Mouse (Mus musculus) heart, adult 2 months (tissue): Measurements from ENCODE around the gene Ston1. TPM values are rescaled to one million over a fixed set of nuclear protein-coding genes. Genes with fewer than 3 reads are reported as not detected.
A peak's percentile ranks its signal among the peaks of the same experiment; 100 is the strongest.

Experiments
- DNase-seq, 2 experiments: peaks; one replicate each; pipeline ENCODE4 v3.0.0; 2021
- H3K27ac ChIP-seq: fragments of 200-600 bp; 2 replicates; pipeline ENCODE4 v1.8.1; 2022
- H3K27me3 ChIP-seq: fragments of 200-500 bp; 2 replicates; pipeline ENCODE4 v1.6.1; 2012; ENCODE audit warnings: mild to moderate bottlenecking, low read length, inconsistent platforms, mixed read lengths; ENCODE audit not compliant: control insufficient read depth, insufficient read depth
- H3K36me3 ChIP-seq: fragments of 200-500 bp; 2 replicates; pipeline ENCODE4 v1.6.1; 2012; ENCODE audit warnings: low read length, inconsistent platforms; ENCODE audit not compliant: control insufficient read depth, insufficient read depth
- H3K4me1 ChIP-seq: fragments of 200-500 bp; 2 replicates; pipeline ENCODE4 v1.6.1; 2011; ENCODE audit warnings: low read length; ENCODE audit not compliant: control insufficient read depth, insufficient read depth
- H3K4me3 ChIP-seq: fragments of 200-600 bp; 2 replicates; pipeline ENCODE4 v1.8.1; 2022
- H3K79me2 ChIP-seq: fragments of 200-500 bp; replicated peaks from 2 replicates; pipeline ENCODE4 v1.6.1; 2012; ENCODE audit warnings: mild to moderate bottlenecking, inconsistent platforms, low read length, moderate library complexity, mixed read lengths; ENCODE audit not compliant: control insufficient read depth, insufficient read depth
- H3K9ac ChIP-seq: fragments of 200-500 bp; 2 replicates; pipeline ENCODE4 v1.6.1; 2012; ENCODE audit warnings: low read depth, mild to moderate bottlenecking, control low read depth, inconsistent platforms, low read length, mixed read lengths
- CTCF ChIP-seq: fragments of 200-600 bp; IDR thresholded peaks from 2 replicates; pipeline ENCODE4 v1.8.1; 2022; ENCODE audit warnings: antibody characterized with exemption, mild to moderate bottlenecking, moderate library complexity
- EP300 ChIP-seq: fragments of 200-500 bp; IDR thresholded peaks from 2 replicates; pipeline ENCODE4 v1.6.1; 2011; ENCODE audit warnings: low read depth, low read length, control low read depth; ENCODE audit not compliant: insufficient read depth
- POLR2A ChIP-seq: fragments of 200-500 bp; IDR thresholded peaks from 2 replicates; pipeline ENCODE4 v1.6.1; 2011; ENCODE audit warnings: mild to moderate bottlenecking, low read depth, low read length, control low read depth; ENCODE audit not compliant: insufficient read depth
- WGBS: fragments of 180-500 bp; shearing (Covaris S2); methylation state at CpG from one replicate; pipeline ENCODE4 v1.1.7; 2018; 5-methylcytosine and 5-hydroxymethylcytosine counted together
- intact Hi-C: fragments of 180-260 bp; cut with DNase I; formaldehyde crosslinking; loops from one replicate; pipeline ENCODE4 v1.15.1; 2025
- polyA plus RNA-seq: library from polyadenylated mRNA; depleted of rRNA; stranded (reverse); fragments of >200 nt; gene quantifications from 2 replicates; pipeline ENCODE4 v1.2.3, GENCODE M21; 2012
- total RNA-seq, 2 experiments: library from RNA; stranded (reverse); gene quantifications; 2 replicates each; pipeline ENCODE4 v1.2.3; 2021

Ston1 gene
- total and polyA plus RNA-seq, 3 experiments = 9.4 to 21.8 (median 18.9) TPM

GRCm38 (mm10) chr17:88613721-88614120, 16.2 kb downstream of the Ston1 start:
- no peak for DNase-seq
- peaks cover 2% of the 10 kb centered on the region for H3K36me3 ChIP-seq
- TF ChIP-seq CTCF (no peak), POLR2A (no peak), EP300 (no peak)
- H3K4me1 ChIP-seq = peaks cover 8% of the 10 kb centered on the region
- WGBS = 88% methylated on average over 3 of the region's 3 CpGs
- peaks cover 2% of the 10 kb centered on the region; the same call in 1 of the 2 replicates for H3K79me2 ChIP-seq
- intact Hi-C loops = no loop called here
- no peak overlapping the region for H3K4me3 ChIP-seq
- H3K27me3 ChIP-seq = no peaks in the 10 kb centered on the region
- no peak overlapping the region for H3K27ac ChIP-seq
- H3K9ac ChIP-seq = no peak overlapping the region

DNA sequence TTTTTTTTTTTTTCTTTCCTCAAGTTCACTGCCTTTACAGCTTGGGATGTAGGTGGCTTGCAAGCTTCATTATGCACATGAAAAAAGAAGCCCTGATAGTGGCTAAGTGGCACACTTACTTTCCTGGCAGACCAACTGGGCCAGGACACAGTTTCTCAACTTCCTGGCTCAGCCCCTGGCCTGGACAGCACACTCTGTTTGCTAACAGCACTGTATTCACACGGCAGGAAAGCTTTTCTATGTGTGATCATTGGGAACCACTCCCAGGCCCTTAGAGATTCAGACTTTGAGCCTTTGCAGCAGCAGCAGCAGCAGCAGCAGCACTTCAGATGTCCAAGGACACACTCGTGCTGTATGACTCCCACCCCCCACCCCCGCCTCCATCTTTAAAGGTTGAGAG, 16.8 kb downstream of the Ston1 start:
- Histone ChIP-seq H3K4me1 (peaks cover 8% of the 10 kb centered on the region), H3K79me2 (peaks cover 2% of the 10 kb centered on the region; the same call in 1 of the 2 replicates), H3K27me3 (no peaks in the 10 kb centered on the region), H3K9ac (no peak overlapping the region), H3K27ac (no peak overlapping the region), H3K36me3 (peaks cover 2% of the 10 kb centered on the region), H3K4me3 (no peak overlapping the region)
- TF ChIP-seq EP300 = peak; percentile 77; the same call in 1 of the 2 replicates
- no peak for TF ChIP-seq POLR2A
- TF ChIP-seq CTCF = no peak
- intact Hi-C loops = no loop called here
- peak in 1 of 2 experiments; percentile 56 for DNase-seq
- 19% methylated on average over 3 of the region's 3 CpGs for WGBS

DNA sequence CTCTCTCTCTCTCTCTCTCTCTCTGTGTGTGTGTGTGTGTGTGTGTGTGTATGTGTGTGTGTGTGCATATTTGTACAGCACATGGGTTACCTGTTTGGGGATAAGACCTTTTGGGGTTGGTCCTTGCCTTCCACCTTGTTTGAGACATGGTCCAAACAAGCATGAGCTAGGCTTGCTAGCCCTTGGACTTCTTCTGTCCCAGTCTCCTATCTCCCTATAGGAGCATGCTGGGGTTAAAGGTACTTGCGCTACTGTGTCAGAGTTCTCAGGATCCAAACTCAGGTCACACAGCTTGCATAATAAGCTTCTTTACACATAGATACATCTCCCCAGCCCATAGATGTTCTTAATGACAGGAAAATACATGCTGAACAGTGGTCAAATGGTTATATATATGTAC, 17.2 kb downstream of the Ston1 start:
- Histone ChIP-seq H3K4me3 (no peak overlapping the region), H3K27me3 (no peaks in the 10 kb centered on the region), H3K36me3 (peaks cover 2% of the 10 kb centered on the region), H3K9ac (no peak overlapping the region), H3K4me1 (peaks cover 8% of the 10 kb centered on the region), H3K27ac (no peak overlapping the region), H3K79me2 (peaks cover 2% of the 10 kb centered on the region; the same call in 1 of the 2 replicates)
- no peak for DNase-seq
- TF ChIP-seq EP300 = no peak
- TF ChIP-seq CTCF = no peak
- TF ChIP-seq POLR2A = no peak
- intact Hi-C loops = no loop called here
- WGBS = 97% methylated on average over 1 of the region's 1 CpGs

GRCm38 (mm10) chr17:88615492-88616155, 18.1 kb downstream of the Ston1 start:
- Histone ChIP-seq H3K79me2 (peaks cover 2% of the 10 kb centered on the region; the same call in 1 of the 2 replicates), H3K27ac (no peak overlapping the region), H3K36me3 (peaks cover 2% of the 10 kb centered on the region), H3K27me3 (no peaks in the 10 kb centered on the region), H3K4me1 (peaks cover 7% of the 10 kb centered on the region), H3K4me3 (no peak overlapping the region), H3K9ac (no peak overlapping the region)
- TF ChIP-seq CTCF (no peak), POLR2A (no peak), EP300 (no peak)
- intact Hi-C loops = no loop called here
- 87% methylated on average over 1 of the region's 1 CpGs for WGBS
- DNase-seq = no peak

GRCm38 (mm10) chr17:88620935-88621334, 23.5 kb downstream of the Ston1 start:
- DNase-seq = no peak
- TF ChIP-seq POLR2A (no peak), CTCF (no peak), EP300 (no peak)
- no peak overlapping the region for H3K9ac ChIP-seq
- no peak overlapping the region for H3K4me3 ChIP-seq
- H3K4me1 ChIP-seq = peaks cover 4% of the 10 kb centered on the region
- no peak overlapping the region for H3K27ac ChIP-seq
- no peaks in the 10 kb centered on the region for H3K27me3 ChIP-seq
- intact Hi-C loops = no loop called here
- H3K36me3 ChIP-seq = no peaks in the 10 kb centered on the region
- WGBS = 76% methylated on average over 4 of the region's 4 CpGs
- H3K79me2 ChIP-seq = no peaks in the 10 kb centered on the region; the same call in 1 of the 2 replicates

GRCm38 (mm10) chr17:88621374-88621773, 23.9 kb downstream of the Ston1 start:
- H3K9ac ChIP-seq = no peak overlapping the region
- 79% methylated on average over 3 of the region's 3 CpGs for WGBS
- peaks cover 5% of the 10 kb centered on the region for H3K4me1 ChIP-seq
- no peak for TF ChIP-seq CTCF
- TF ChIP-seq EP300 = no peak
- no peak for TF ChIP-seq POLR2A
- H3K27ac ChIP-seq = no peak overlapping the region
- no peaks in the 10 kb centered on the region; the same call in 1 of the 2 replicates for H3K79me2 ChIP-seq
- intact Hi-C loops = no loop called here
- no peaks in the 10 kb centered on the region for H3K36me3 ChIP-seq
- H3K4me3 ChIP-seq = no peak overlapping the region
- H3K27me3 ChIP-seq = no peaks in the 10 kb centered on the region
- no peak for DNase-seq
